ENCODE assay signal across 25 mouse cellular contexts in genomic region chr1:137640848-137641247, GRCm38 (mm10).
DNase-seq lines count a peak whose midpoint lies in the region; ATAC-seq lines count a peak whose summit lies in the region.
"Had no signal": no experiment of that assay in that cellular context is flagged by ENCODE, and none has a peak within 500 bp of the region (broad histone marks: within the 10 kb centered on the region; RNA-seq: fewer than 3 reads in every experiment).

No protein-coding gene starts in this region.

- no peaks in the 10 kb centered on the region for H3K36me3 ChIP-seq in hindbrain, embryonic 11.5 days (ENCODE audit: control insufficient read depth, insufficient read depth, low read length)
- H3K36me3 ChIP-seq in hindbrain, embryonic 13.5 days: no peaks in the 10 kb centered on the region
- no peaks in the 10 kb centered on the region for H3K36me3 ChIP-seq in neural tube, embryonic 15.5 days
- H3K36me3 ChIP-seq: embryonic facial prominence, embryonic 13.5 days; hindbrain, embryonic 10.5 days; limb, embryonic 13.5 days; lung, embryonic 15.5 days had no signal

- H3K4me2 ChIP-seq in hindbrain, embryonic 11.5 days (replicated peaks; ENCODE audit: low read depth, low read length): no peak overlapping the region
- H3K4me2 ChIP-seq in hindbrain, embryonic 13.5 days: no peak overlapping the region
- no peak overlapping the region for H3K4me2 ChIP-seq in neural tube, embryonic 15.5 days
- H3K4me2 ChIP-seq: embryonic facial prominence, embryonic 13.5 days; limb, embryonic 13.5 days; liver, embryonic 11.5 days; lung, embryonic 15.5 days had no signal

- peak; percentile 25 for DNase-seq in hindbrain, embryonic 11.5 days (ENCODE audit: low spot score)
- peak; percentile 34 for DNase-seq in neural tube, embryonic 10.5 days (ENCODE audit: extremely low spot score, low spot score)
- DNase-seq in mesoderm, embryonic 11.5 days (ENCODE audit: low read depth, low spot score): peak; percentile 68
- DNase-seq in adipocyte (ENCODE audit: low spot score): no peak
- no peak for DNase-seq in spleen, adult 12 weeks (ENCODE audit: low spot score)
- DNase-seq: adrenal gland, adult 2 months; adrenal gland, postnatal 36 days; cerebellum, adult 2 months; cerebellum, postnatal 14 days; forebrain, postnatal 0 days; gastrocnemius, postnatal 10 days; heart, postnatal 14 days; kidney, postnatal 14 days; layer of hippocampus, adult 9-11 months; right cerebral cortex, postnatal 4 days; thymus, adult 2 months; thymus, postnatal 36 days had no signal

- H3K27me3 ChIP-seq in hindbrain, embryonic 11.5 days (ENCODE audit: control insufficient read depth, insufficient read depth, low read length): no peaks in the 10 kb centered on the region
- no peaks in the 10 kb centered on the region for H3K27me3 ChIP-seq in hindbrain, embryonic 13.5 days
- no peaks in the 10 kb centered on the region for H3K27me3 ChIP-seq in neural tube, embryonic 15.5 days (replicated peaks)
- H3K27me3 ChIP-seq: embryonic facial prominence, embryonic 13.5 days; limb, embryonic 13.5 days; lung, embryonic 15.5 days had no signal

- ATAC-seq in hindbrain, embryonic 11.5 days (ENCODE audit: low FRiP score): no peak
- ATAC-seq in hindbrain, embryonic 13.5 days (ENCODE audit: low FRiP score): no peak
- no peak for ATAC-seq in neural tube, embryonic 15.5 days (ENCODE audit: low FRiP score)
- ATAC-seq: forebrain, postnatal 0 days; intestine, postnatal 0 days had no signal

- 3% methylated on average over 7 of the region's 7 CpGs for WGBS in hindbrain, embryonic 11.5 days
- WGBS in hindbrain, embryonic 13.5 days: 7% methylated on average over 7 of the region's 7 CpGs
- 10% methylated on average over 7 of the region's 7 CpGs for WGBS in neural tube, embryonic 15.5 days

- no peaks in the 10 kb centered on the region for H3K4me1 ChIP-seq in hindbrain, embryonic 11.5 days (replicated peaks; ENCODE audit: control insufficient read depth, insufficient read depth, low read length)
- peaks cover 3% of the 10 kb centered on the region; the same call in 1 of the 2 replicates for H3K4me1 ChIP-seq in hindbrain, embryonic 13.5 days (replicated peaks)
- H3K4me1 ChIP-seq in neural tube, embryonic 15.5 days: peaks cover 9% of the 10 kb centered on the region; the same call in 1 of the 2 replicates

- H3K27ac ChIP-seq in hindbrain, embryonic 11.5 days (ENCODE audit: low read depth, low read length): no peak overlapping the region
- no peak overlapping the region for H3K27ac ChIP-seq in hindbrain, embryonic 13.5 days
- no peak overlapping the region for H3K27ac ChIP-seq in neural tube, embryonic 15.5 days (replicated peaks)
- H3K27ac ChIP-seq: embryonic facial prominence, embryonic 13.5 days; hindbrain, embryonic 10.5 days; limb, embryonic 13.5 days; lung, embryonic 15.5 days had no signal

- no peaks in the 10 kb centered on the region for H3K9me3 ChIP-seq in hindbrain, embryonic 11.5 days (ENCODE audit: control insufficient read depth, low read length)
- no peaks in the 10 kb centered on the region for H3K9me3 ChIP-seq in hindbrain, embryonic 13.5 days
- H3K9me3 ChIP-seq in neural tube, embryonic 15.5 days (replicated peaks): no peaks in the 10 kb centered on the region
- H3K9me3 ChIP-seq: embryonic facial prominence, embryonic 13.5 days; hindbrain, embryonic 10.5 days; limb, embryonic 13.5 days; lung, embryonic 15.5 days had no signal

- no peak overlapping the region for H3K9ac ChIP-seq in hindbrain, embryonic 11.5 days (ENCODE audit: low read depth, low read length)
- no peak overlapping the region for H3K9ac ChIP-seq in hindbrain, embryonic 13.5 days
- H3K9ac ChIP-seq in neural tube, embryonic 15.5 days (replicated peaks): no peak overlapping the region
- H3K9ac ChIP-seq: embryonic facial prominence, embryonic 13.5 days; forebrain, postnatal 0 days; limb, embryonic 13.5 days; lung, embryonic 15.5 days had no signal

- H3K4me3 ChIP-seq in hindbrain, embryonic 11.5 days (ENCODE audit: low read depth, low read length): no peak overlapping the region
- no peak overlapping the region for H3K4me3 ChIP-seq in hindbrain, embryonic 13.5 days
- no peak overlapping the region for H3K4me3 ChIP-seq in neural tube, embryonic 15.5 days (replicated peaks)
- H3K4me3 ChIP-seq: embryonic facial prominence, embryonic 13.5 days; hindbrain, embryonic 10.5 days; limb, embryonic 13.5 days; lung, embryonic 15.5 days had no signal

Comparison
In these comparisons a context has a peak if more than half of its experiments do, and no peak if none do; other contexts are left out.
1. DNase-seq: peak in hindbrain, embryonic 11.5 days (single experiment), neural tube, embryonic 10.5 days (single experiment) and mesoderm, embryonic 11.5 days (single experiment); none in adipocyte (single experiment) and spleen, adult 12 weeks (single experiment).